Mouse (Mus musculus) neural tube, embryonic 11.5 days (tissue): ENCODE measurements at regions not wholly inside any gene's neighbourhood (a gene's known extent, or its start where the extent isn't known, plus 50 kb on each side); places are given as distances from the start of the nearest gene placed in this dataset.

Experiments
- ATAC-seq: fragments of 200-750 bp; cut with Nextera tagmentation; 2 replicates; pipeline ENCODE4 v1.8.0; 2017; ENCODE audit warnings: moderate number of reproducible peaks, mild to moderate bottlenecking, moderate TSS enrichment, moderate library complexity; ENCODE audit not compliant: insufficient read depth, low FRiP score, low TSS enrichment
- DNase-seq: peaks from one replicate; pipeline ENCODE4 v3.0.0-alpha.2; 2015; ENCODE audit warnings: low spot score
- H3K27ac ChIP-seq: fragments of 300-500 bp; sonication (generic); 2 replicates; pipeline ENCODE4 v1.5.1; 2014; ENCODE audit warnings: low read depth, mild to moderate bottlenecking, low read length
- H3K27me3 ChIP-seq: fragments of 300-500 bp; sonication (generic); 2 replicates; pipeline ENCODE4 v1.6.1; 2014; ENCODE audit warnings: mild to moderate bottlenecking, low read length, mixed read lengths; ENCODE audit not compliant: control insufficient read depth, insufficient read depth
- H3K36me3 ChIP-seq: fragments of 300-500 bp; sonication (generic); 2 replicates; pipeline ENCODE4 v1.6.1; 2014; ENCODE audit warnings: mild to moderate bottlenecking, low read length, moderate library complexity, mixed read lengths; ENCODE audit not compliant: control insufficient read depth, insufficient read depth
- H3K4me1 ChIP-seq: fragments of 300-500 bp; sonication (generic); 2 replicates; pipeline ENCODE4 v1.6.1; 2014; ENCODE audit warnings: low read length, mixed read lengths; ENCODE audit not compliant: control insufficient read depth, insufficient read depth
- H3K4me2 ChIP-seq: fragments of 300-500 bp; sonication (generic); 2 replicates; pipeline ENCODE4 v1.6.1; 2014; ENCODE audit warnings: low read depth, mild to moderate bottlenecking, moderate library complexity
- H3K4me3 ChIP-seq: fragments of 300-500 bp; sonication (generic); 2 replicates; pipeline ENCODE4 v1.5.1; 2014; ENCODE audit warnings: low read depth, low read length
- H3K9ac ChIP-seq: fragments of 300-500 bp; sonication (generic); 2 replicates; pipeline ENCODE4 v1.6.1; 2014; ENCODE audit warnings: mild to moderate bottlenecking, low read length
- H3K9me3 ChIP-seq: fragments of 300-500 bp; sonication (generic); 2 replicates; pipeline ENCODE4 v1.6.1; 2016; ENCODE audit warnings: low read length; ENCODE audit not compliant: control insufficient read depth
- WGBS: fragments of 180-500 bp; shearing (Covaris S2); extraction: QIAGEN DNeasy Blood & Tissue Kit; methylation state at CpG from one replicate; pipeline ENCODE4 v1.1.7; 2014; 5-methylcytosine and 5-hydroxymethylcytosine counted together

GRCm38 (mm10) chr5:126123216-126123615, 591.6 kb downstream of the Tmem132b start:
- DNase-seq, result no peak
- no peaks in the 10 kb centered on the region for H3K36me3 ChIP-seq
- no peak for ATAC-seq
- no peaks in the 10 kb centered on the region for H3K9me3 ChIP-seq
- H3K4me3 ChIP-seq, result no peak overlapping the region
- H3K27ac ChIP-seq, result no peak overlapping the region
- no peak overlapping the region for H3K4me2 ChIP-seq
- WGBS, result 79% methylated on average over 9 of the region's 9 CpGs
- H3K27me3 ChIP-seq, result no peaks in the 10 kb centered on the region
- no peaks in the 10 kb centered on the region for H3K4me1 ChIP-seq
- no peak overlapping the region for H3K9ac ChIP-seq

GRCm38 (mm10) chr5:126127486-126127885, 595.9 kb downstream of the Tmem132b start:
- ATAC-seq (no peak), DNase-seq (no peak)

GRCm38 (mm10) chr5:126148908-126149307, 617.3 kb downstream of the Tmem132b start:
- Histone ChIP-seq H3K4me3 (no peak overlapping the region), H3K36me3 (no peaks in the 10 kb centered on the region), H3K9ac (no peak overlapping the region), H3K4me2 (no peak overlapping the region), H3K4me1 (no peaks in the 10 kb centered on the region), H3K27ac (no peak overlapping the region), H3K27me3 (no peaks in the 10 kb centered on the region), H3K9me3 (no peaks in the 10 kb centered on the region)
- ATAC-seq (no peak), DNase-seq (no peak)
- WGBS, result 87% methylated on average over 2 of the region's 2 CpGs

More at GRCm38 (mm10) chr5:126127486-126127885, 595.9 kb downstream of the Tmem132b start:
- 44% methylated on average over 6 of the region's 6 CpGs for WGBS
- H3K9ac ChIP-seq, result no peak overlapping the region
- H3K4me3 ChIP-seq, result no peak overlapping the region
- no peak overlapping the region for H3K4me2 ChIP-seq
- no peaks in the 10 kb centered on the region for H3K4me1 ChIP-seq
- no peaks in the 10 kb centered on the region for H3K36me3 ChIP-seq
- H3K27me3 ChIP-seq, result no peaks in the 10 kb centered on the region
- no peak overlapping the region for H3K27ac ChIP-seq
- H3K9me3 ChIP-seq, result no peaks in the 10 kb centered on the region

DNA sequence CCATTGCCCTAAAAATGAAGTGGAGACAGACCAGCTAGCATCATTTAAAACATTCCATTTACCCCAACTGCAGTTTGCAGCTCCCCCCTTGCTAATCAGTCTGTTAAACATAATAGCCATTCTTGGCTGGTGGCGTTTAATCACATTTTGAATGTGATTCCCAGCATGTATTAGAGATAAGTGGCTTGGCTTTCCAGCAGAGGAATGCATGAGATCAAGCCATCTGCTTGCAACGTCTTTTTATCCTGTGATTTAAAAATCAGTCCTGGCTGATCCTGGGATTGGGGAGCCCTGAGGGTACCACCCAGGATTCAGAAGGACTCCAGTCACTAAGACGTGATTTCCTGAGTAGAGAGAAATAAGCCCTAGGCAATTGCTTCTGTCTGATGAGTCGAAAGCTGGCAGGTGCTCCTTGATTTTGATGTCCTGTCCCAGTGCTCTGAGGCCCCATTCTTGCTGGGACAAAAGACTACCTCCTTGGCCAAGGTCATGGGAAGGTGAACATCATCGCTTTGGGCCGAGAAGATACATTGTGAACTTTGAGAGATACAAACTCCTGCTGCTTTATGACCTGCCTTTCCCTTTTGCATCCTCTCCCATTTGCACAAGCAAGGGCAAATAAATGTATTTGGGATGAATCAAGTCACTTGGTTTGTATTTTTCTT, 623.8 kb downstream of the Tmem132b start:
- Histone ChIP-seq H3K4me3 (no peak overlapping the region), H3K4me1 (no peaks in the 10 kb centered on the region), H3K36me3 (no peaks in the 10 kb centered on the region), H3K9me3 (no peaks in the 10 kb centered on the region), H3K27ac (no peak overlapping the region), H3K27me3 (no peaks in the 10 kb centered on the region), H3K4me2 (no peak overlapping the region), H3K9ac (no peak overlapping the region)
- ATAC-seq, result no peak
- no peak for DNase-seq
- 47% methylated on average over 6 of the region's 6 CpGs for WGBS

GRCm38 (mm10) chr5:126186111-126186510, 654.5 kb downstream of the Tmem132b start:
- Histone ChIP-seq H3K4me3 (no peak overlapping the region), H3K4me1 (no peaks in the 10 kb centered on the region), H3K9me3 (no peaks in the 10 kb centered on the region), H3K9ac (no peak overlapping the region), H3K27ac (no peak overlapping the region), H3K4me2 (no peak overlapping the region), H3K36me3 (no peaks in the 10 kb centered on the region), H3K27me3 (no peaks in the 10 kb centered on the region)
- ATAC-seq (no peak), DNase-seq (no peak)
- 59% methylated on average over 5 of the region's 5 CpGs for WGBS

GRCm38 (mm10) chr5:126199876-126200275, 668.3 kb downstream of the Tmem132b start:
- Histone ChIP-seq H3K27ac (no peak overlapping the region), H3K4me2 (no peak overlapping the region), H3K27me3 (no peaks in the 10 kb centered on the region), H3K9ac (no peak overlapping the region), H3K36me3 (no peaks in the 10 kb centered on the region), H3K4me1 (0 out of 2 replicates have a peak, but pooled peaks cover 3% of the 10 kb centered on the region), H3K9me3 (no peaks in the 10 kb centered on the region), H3K4me3 (no peak overlapping the region)
- 58% methylated on average over 4 of the region's 4 CpGs for WGBS
- DNase-seq, result no peak
- ATAC-seq, result no peak

- WGBS, result 27% methylated on average over 4 of the region's 4 CpGs
Measured at GRCm38 (mm10) chr5:126201535-126201934, 670.0 kb downstream of the Tmem132b start.

DNA sequence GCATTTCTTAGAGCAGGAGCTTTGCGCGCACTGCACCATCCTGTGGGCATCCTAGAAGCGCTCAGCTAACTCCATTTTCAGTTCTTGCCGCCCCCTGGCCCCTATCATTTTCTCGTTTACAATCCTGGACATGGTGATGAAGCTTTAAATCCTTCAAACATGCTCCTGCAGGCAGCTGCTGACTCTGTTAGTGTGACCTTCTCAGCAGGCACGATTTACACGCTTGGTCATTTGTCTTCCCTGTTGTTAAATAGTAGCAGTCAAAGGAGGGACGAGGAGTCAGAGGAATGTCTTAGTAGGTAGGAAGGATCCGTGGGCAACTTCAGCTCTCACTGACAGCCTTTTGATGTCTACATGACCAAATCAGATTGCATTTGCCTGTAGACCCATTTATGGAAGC, 670.4 kb downstream of the Tmem132b start:
- WGBS, result 15% methylated on average over 9 of the region's 9 CpGs
- H3K9me3 ChIP-seq, result no peaks in the 10 kb centered on the region
- H3K27ac ChIP-seq, result no peak overlapping the region
- DNase-seq (peak; percentile 49), ATAC-seq (no peak)
- H3K27me3 ChIP-seq, result no peaks in the 10 kb centered on the region
- H3K9ac ChIP-seq, result no peak overlapping the region
- no peak overlapping the region for H3K4me3 ChIP-seq
- no peak overlapping the region for H3K4me2 ChIP-seq
- H3K36me3 ChIP-seq, result no peaks in the 10 kb centered on the region
- H3K4me1 ChIP-seq, result 0 out of 2 replicates have a peak, but pooled peaks cover 3% of the 10 kb centered on the region

More at GRCm38 (mm10) chr5:126201535-126201934, 670.0 kb downstream of the Tmem132b start:
- H3K4me1 ChIP-seq, result 0 out of 2 replicates have a peak, but pooled peaks cover 3% of the 10 kb centered on the region
- H3K27ac ChIP-seq, result no peak overlapping the region
- H3K9ac ChIP-seq, result no peak overlapping the region
- H3K27me3 ChIP-seq, result no peaks in the 10 kb centered on the region
- DNase-seq (no peak), ATAC-seq (no peak)
- H3K4me2 ChIP-seq, result no peak overlapping the region
- no peak overlapping the region for H3K4me3 ChIP-seq
- no peaks in the 10 kb centered on the region for H3K9me3 ChIP-seq
- no peaks in the 10 kb centered on the region for H3K36me3 ChIP-seq

DNA sequence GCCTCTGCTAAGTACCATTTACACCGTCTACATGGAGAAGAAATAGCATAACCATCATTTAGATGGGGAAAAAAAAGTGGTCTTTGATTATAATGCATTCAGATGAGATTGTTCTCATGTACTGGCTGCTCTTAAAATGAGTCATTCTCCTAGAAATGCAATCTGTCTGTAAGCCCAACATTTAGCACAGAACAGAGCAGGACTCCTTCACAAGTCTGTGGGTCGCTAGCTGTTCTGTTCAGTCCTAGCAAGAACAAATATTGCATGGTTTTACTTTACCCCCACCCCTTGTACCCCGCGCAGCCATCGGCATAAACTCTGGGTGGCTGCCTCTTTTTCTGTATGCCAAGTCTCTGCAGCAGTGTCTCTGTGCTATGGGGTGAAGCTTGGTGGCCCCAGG, 685.4 kb downstream of the Tmem132b start:
- no peak for ATAC-seq
- H3K36me3 ChIP-seq, result no peaks in the 10 kb centered on the region
- no peak overlapping the region for H3K27ac ChIP-seq
- 89% methylated on average over 5 of the region's 5 CpGs for WGBS
- no peak overlapping the region for H3K9ac ChIP-seq
- DNase-seq, result no peak
- H3K9me3 ChIP-seq, result no peaks in the 10 kb centered on the region
- no peak overlapping the region for H3K4me3 ChIP-seq
- no peak overlapping the region for H3K4me2 ChIP-seq
- no peaks in the 10 kb centered on the region for H3K4me1 ChIP-seq
- H3K27me3 ChIP-seq, result 0 out of 2 replicates have a peak, but pooled peaks cover 2% of the 10 kb centered on the region
